Mouse (Mus musculus) cortical plate, adult 2 months (tissue): Measurements from ENCODE around the gene Lancl1. TPM values are rescaled to one million over a fixed set of nuclear protein-coding genes. Genes with fewer than 3 reads are reported as not detected.
A peak's percentile ranks its signal among the peaks of the same experiment; 100 is the strongest.

ENCODE experiments used
- H3K27ac ChIP-seq: fragments of 200-500 bp; 2 replicates; pipeline ENCODE4 v1.5.1; 2012; ENCODE audit warnings: low read length, control low read depth, inconsistent platforms; ENCODE audit not compliant: insufficient read depth
- H3K4me1 ChIP-seq: fragments of 200-500 bp; 2 replicates; pipeline ENCODE4 v1.6.1; 2011; ENCODE audit warnings: low read length; ENCODE audit not compliant: control insufficient read depth, insufficient read depth
- H3K4me3 ChIP-seq: fragments of 200-500 bp; 2 replicates; pipeline ENCODE4 v1.5.1; 2011; ENCODE audit warnings: mild to moderate bottlenecking, low read length, control low read depth; ENCODE audit not compliant: insufficient read depth
- CTCF ChIP-seq: fragments of 200-500 bp; IDR thresholded peaks from 2 replicates; pipeline ENCODE4 v1.5.1; 2011; ENCODE audit warnings: mild to moderate bottlenecking, control low read depth, low read length; ENCODE audit not compliant: insufficient read depth; ENCODE audit errors: extremely low read depth
- POLR2A ChIP-seq: fragments of 200-500 bp; IDR thresholded peaks from 2 replicates; pipeline ENCODE4 v1.6.1; 2011; ENCODE audit warnings: mild to moderate bottlenecking, low read length, control low read depth; ENCODE audit not compliant: insufficient read depth; ENCODE audit errors: extremely low read depth
- polyA plus RNA-seq: library from polyadenylated mRNA; depleted of rRNA; stranded (reverse); fragments of >200 nt; gene quantifications from 2 replicates; pipeline ENCODE4 v1.2.3, GENCODE M21; 2012

The Lancl1 gene
- polyA plus RNA-seq, 1 experiment, result 228 TPM

DNA sequence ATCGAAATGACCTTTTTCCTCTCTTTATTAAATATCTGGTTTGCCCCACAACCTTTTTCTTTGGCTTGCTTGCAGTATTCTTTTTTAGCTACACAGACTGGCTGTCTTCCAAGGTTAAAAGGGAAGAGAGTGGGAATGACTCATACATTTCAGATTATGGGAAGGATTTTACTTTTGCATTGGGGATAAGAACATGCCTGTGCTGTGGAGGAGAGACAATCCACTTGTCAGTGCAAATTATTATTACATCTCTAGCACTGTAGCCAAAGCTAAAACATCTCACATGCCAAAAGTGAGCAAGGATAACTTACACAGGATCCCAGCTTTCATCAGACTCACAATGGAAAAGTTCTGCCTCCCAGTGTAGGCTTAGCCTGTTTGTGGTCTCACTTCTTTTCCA, 10.9 kb upstream of the Lancl1 start:
- no peak overlapping the region for H3K4me3 ChIP-seq
- no peaks in the 10 kb centered on the region for H3K4me1 ChIP-seq
- no peak overlapping the region for H3K27ac ChIP-seq
- TF ChIP-seq POLR2A (no peak), CTCF (no peak)

DNA sequence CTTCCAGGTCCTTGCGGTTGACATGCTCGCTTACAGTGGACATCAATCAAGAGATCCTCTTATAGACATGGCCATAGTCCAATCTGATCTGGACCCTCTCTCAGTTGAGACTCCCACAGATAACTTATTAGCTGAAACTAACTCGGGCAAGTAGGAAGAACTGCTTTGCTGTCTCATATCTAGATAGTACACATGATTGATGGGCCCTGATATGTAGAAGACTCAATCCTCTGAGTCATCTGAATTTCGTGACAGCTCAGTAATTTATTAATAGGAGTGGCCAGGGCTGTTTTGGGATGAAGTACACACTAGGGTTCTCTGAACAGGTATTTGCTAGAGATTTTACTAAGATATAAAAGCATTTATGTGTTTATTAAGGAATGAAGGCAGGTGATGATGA, 10.0 kb upstream of the Lancl1 start:
- no peaks in the 10 kb centered on the region for H3K4me1 ChIP-seq
- H3K27ac ChIP-seq, result no peak overlapping the region
- TF ChIP-seq CTCF, result no peak
- TF ChIP-seq POLR2A, result no peak
- H3K4me3 ChIP-seq, result no peak overlapping the region

DNA sequence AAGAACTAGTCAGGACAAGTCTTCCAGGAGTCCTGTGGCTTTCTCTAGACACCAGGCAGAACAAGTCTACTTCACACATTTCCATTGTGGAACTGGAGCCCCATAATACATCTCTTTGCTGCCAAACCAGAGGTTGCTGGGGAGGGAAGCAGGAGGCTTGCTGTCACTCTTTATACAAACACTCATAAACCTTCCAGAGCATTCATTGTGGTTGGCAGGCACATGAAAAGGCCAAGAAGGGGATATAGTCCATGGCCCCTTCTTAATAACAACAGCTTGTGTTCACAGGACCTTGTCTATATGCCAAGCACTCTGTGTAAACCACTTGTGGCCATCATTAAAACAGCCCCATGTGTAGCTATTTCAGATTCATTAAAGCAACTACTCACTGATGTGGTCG, 6.4 kb upstream of the Lancl1 start:
- H3K27ac ChIP-seq, result no peak overlapping the region
- H3K4me1 ChIP-seq, result no peaks in the 10 kb centered on the region
- no peak for TF ChIP-seq POLR2A
- no peak for TF ChIP-seq CTCF
- no peak overlapping the region for H3K4me3 ChIP-seq

DNA sequence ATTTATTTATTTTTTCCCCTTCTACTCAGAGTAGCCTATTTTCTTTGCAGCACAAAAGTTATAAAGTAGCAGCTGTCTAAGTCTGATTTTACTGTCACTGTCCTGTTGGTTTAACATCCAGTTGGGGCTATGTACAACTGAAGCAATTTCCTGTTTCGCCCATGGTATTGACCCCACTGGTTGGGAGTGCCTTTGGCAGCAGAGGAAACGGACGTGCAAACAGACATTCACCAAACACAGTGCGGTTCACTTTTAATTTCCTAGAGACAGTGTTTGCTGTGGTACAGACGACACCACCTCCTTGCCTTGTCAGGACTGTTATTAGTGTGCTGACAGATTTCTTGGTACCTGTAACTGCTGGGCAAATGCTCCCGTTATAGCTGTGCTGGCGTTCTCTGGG, 3.9 kb upstream of the Lancl1 start:
- H3K27ac ChIP-seq, result no peak overlapping the region
- TF ChIP-seq POLR2A (no peak), CTCF (no peak)
- H3K4me1 ChIP-seq, result no peaks in the 10 kb centered on the region
- no peak overlapping the region for H3K4me3 ChIP-seq

DNA sequence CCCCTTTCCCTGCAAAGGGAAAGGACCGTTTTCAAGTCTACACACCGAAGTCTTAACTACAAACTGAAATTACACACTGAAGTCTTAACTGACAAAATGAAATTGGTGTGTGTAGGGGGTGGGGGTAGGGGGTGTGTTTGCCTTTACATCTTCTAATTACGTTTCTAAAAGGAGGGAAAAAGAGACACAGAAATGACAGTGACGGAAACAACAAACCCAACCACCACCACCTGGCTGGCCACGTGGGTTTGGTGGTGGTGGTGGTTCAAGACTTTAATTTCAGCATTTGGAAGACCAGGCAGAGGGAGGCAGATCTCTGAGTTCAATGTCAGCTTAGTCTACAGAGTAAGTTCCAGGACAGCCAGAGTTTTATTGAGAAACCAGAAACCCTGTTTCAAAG, 411 bp upstream of the Lancl1 start:
- no peak for TF ChIP-seq POLR2A
- no peak for TF ChIP-seq CTCF
- H3K27ac ChIP-seq, result no peak overlapping the region
- peak overlapping the region; percentile 66 for H3K4me3 ChIP-seq
- H3K4me1 ChIP-seq, result no peaks in the 10 kb centered on the region

DNA sequence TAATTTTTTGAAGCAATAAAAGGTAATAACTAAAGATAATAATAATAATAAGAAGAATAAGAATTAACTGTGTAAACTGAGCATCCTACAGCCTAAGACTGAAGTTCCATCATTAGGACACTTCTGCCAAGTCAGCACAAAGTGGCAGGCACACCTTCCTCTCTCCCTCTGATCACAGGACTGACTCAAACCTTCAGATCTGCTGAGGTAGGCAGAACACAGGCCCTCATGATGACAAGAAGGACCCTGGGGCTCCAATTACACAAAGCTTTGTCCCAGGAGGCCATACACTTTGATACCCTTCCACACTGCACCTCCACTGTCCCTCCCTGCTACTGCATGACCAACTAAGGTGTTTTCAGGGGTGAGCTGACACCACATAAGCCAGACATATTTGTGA, 1.5 kb downstream of the Lancl1 start:
- H3K27ac ChIP-seq, result no peak overlapping the region
- no peaks in the 10 kb centered on the region; the same call in 1 of the 2 replicates for H3K4me1 ChIP-seq
- TF ChIP-seq CTCF, result no peak
- TF ChIP-seq POLR2A, result no peak
- peak overlapping the region; percentile 66; the same call in 1 of the 2 replicates for H3K4me3 ChIP-seq

DNA sequence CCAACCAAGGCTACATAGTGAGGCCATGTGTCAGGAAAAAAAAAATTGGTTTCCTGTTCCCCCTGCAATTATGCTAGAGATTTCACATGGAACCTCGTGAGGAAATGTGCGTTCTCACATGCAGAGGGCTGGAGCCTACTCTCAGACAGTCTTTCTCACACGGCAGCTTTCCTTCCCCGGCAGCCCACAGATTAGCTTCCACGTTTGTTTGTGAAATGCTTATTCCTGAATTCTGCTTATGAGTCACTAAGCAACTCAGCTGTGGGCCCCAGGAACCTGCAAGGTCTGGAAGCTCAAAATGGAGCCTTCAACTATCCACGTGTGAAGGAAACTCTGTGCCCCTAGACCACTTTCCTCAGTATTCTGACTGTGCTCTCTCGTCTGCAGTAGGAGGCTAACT, 5.4 kb downstream of the Lancl1 start:
- TF ChIP-seq CTCF, result no peak
- TF ChIP-seq POLR2A, result no peak
- Histone ChIP-seq H3K27ac (no peak overlapping the region), H3K4me3 (no peak overlapping the region), H3K4me1 (peaks cover 2% of the 10 kb centered on the region)

DNA sequence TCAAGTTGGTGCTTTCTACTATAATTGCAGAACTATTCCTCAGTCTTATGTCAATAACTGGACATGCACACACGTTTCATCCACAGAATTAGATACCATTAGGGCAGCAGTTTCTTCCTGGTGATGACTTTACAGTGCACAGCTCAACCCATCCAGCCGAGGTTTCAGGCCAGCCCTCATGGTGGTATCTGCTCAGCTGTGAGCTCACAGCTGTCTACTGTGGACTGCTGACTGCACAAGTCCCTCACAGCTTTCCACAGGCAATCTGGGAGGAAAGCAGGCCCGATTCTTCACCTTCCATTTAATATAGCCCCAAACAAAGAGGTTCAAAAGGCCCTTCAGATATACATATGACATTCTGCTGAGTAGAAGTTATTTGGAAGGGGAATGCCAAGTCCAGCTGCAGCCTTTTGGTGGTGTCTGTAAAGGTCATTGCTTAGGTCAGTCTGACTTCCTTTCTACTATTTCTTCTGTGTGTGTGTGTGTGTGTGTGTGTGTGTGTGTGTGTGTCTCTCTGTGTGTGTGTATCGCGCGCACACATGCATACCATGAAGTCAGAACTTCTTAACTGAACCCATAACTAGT, 11.7 kb downstream of the Lancl1 start:
- H3K27ac ChIP-seq, result no peak overlapping the region
- TF ChIP-seq POLR2A (no peak), CTCF (no peak)
- H3K4me1 ChIP-seq, result peaks cover 5% of the 10 kb centered on the region
- H3K4me3 ChIP-seq, result no peak overlapping the region

DNA sequence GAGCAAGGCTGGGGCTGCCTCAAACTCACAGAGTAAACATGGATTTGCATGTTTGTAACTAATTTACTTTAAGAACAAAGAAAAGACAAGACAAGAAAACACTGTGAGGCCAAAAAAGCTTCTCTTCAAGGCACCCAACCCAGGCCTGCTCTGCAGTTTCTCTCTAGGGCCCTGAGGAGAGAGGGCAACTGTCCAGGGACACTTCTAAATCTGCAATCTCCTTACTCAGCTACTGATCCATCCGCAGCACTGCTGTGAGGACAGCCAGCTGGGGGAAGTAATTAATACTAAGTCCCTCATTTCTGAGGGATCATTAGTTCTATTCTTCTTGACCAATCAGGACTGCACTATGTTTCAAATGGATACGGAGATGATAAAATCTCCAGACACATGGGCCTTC, 12.5 kb downstream of the Lancl1 start:
- TF ChIP-seq CTCF (no peak), POLR2A (no peak)

DNA sequence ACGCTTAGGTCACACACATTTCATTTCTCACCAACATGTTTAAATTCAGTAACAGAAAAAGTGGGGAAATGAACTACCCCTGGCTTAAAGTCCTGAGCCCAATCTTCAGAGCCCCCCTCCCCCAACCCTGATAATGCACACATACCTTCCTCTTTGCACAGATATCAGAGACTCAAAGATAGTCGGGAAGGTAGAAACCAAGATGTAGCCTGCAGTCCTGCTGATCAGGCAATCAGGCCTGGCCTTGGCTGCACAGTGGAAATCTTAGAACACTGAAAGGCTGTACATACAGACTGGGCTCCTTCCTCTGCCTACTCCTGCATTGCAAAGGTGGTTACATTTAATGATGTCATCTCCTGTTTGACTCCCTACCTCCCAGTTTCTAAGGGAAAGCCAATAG, 15.9 kb downstream of the Lancl1 start:
- Histone ChIP-seq H3K4me1 (peaks cover 5% of the 10 kb centered on the region), H3K27ac (peak overlapping the region; percentile 41; the same call in 1 of the 2 replicates), H3K4me3 (no peak overlapping the region)
- TF ChIP-seq CTCF (no peak), POLR2A (no peak)

More for the DNA sequence above, 12.5 kb downstream of the Lancl1 start:
- H3K4me3 ChIP-seq, result no peak overlapping the region
- peaks cover 5% of the 10 kb centered on the region for H3K4me1 ChIP-seq
- no peak overlapping the region for H3K27ac ChIP-seq

DNA sequence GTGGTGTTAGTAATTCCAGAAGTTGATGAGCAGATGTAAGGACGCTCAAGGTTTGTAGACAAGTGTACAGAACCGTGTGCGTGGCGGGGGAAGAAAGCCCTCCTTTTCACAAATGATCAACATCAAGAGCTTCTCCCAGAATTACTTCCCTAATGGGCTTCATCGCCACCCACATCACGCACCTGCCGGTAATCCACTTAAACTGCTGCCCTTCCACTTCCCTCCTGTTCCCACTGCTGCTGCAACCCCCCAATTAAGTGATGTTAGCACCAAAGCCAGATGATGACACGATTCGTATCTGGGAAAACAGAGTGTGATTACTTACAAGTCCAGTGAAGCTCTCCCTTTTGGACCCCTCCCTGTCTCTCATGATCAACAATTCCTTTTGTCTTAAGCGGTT, 16.6 kb downstream of the Lancl1 start:
- H3K4me3 ChIP-seq, result no peak overlapping the region

More for the DNA sequence above, 16.6 kb downstream of the Lancl1 start:
- TF ChIP-seq POLR2A, result no peak
- no peak for TF ChIP-seq CTCF
- Histone ChIP-seq H3K27ac (0 out of 2 replicates have a peak overlapping the region, but pooled peaks have one; percentile 41), H3K4me1 (peaks cover 4% of the 10 kb centered on the region)
